Mouse (Mus musculus) layer of hippocampus, adult 18-20 months (tissue): Measurements from ENCODE around the gene Slc29a3. TPM values are rescaled to one million over a fixed set of nuclear protein-coding genes. Genes with fewer than 3 reads are reported as not detected.

Source experiments
- DNase-seq, 2 experiments: peaks; one replicate each; pipeline ENCODE4 v3.0.0; 2022; ENCODE audit warnings: low spot score in 2 of 2
- long read RNA-seq: library from polyadenylated mRNA; stranded (forward); transcript quantifications from one replicate; pipeline ENCODE4 v2.0.0, GENCODE M21; 2021
- total RNA-seq, 2 experiments: library from RNA; stranded (reverse); gene quantifications; 2 replicates each; pipeline ENCODE4 v1.2.3; 2021

Gene Slc29a3
- 10 to 100 TPM; 13.6 to 14.5 TPM for total RNA-seq
- long read RNA-seq, full-length matches to known transcripts, result 6 of 7 reads
- long read RNA-seq, partial matches to known transcripts, result 0 of 7 reads
- long read RNA-seq, other reads (novel, unspliced or antisense), result 1 of 7 reads

DNA sequence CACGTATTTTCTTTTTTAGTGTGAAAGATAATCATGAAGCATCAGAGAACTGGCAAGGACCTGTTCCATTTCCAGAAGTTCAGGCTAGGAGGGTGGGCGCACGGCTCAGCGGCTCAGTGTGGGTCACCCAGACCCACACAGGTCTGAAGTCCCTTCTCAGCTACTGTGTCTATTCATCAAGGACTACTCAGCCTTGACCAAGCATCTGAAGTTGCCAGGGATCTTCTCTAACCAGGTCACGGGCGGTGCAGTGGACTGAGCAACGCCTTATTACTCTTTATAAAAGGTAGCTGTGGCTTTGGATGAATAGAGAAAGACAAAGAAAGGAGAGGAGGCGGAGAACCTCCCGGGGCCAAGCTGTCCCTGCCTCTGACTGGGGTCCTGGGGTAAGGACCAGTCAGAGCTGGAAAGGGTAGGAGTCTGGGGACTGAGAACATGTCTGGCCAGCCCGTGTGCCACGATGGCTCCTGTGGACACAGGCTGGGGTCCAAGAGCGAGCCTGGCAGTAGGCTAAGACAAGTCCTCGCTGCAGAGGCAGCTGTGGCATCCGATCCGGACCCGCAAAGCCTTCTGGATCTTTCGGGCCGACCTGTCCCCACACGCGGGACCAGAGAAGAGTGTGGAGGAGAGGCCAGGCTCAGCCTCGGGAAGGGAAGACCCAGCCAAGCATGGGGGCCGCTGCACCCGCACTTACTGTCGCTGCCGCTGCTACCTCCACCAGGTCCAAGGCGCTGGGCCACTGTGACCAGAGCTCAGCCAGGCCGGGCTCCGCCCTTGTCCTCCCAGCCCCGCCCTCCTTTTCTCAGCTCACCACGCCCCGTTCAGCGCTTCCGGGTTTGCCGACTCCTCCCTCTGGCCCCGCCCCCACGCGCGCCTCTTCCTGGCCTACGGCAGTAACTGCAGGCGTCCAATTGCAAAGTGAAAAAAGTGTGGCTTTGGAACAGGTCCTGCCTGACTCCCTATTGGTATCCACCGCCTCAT is at the start of gene Slc29a3:
Gene Slc29a3 (minus strand): TSS at position 755 of the 981 bp plus-strand sequence.
- peak; percentile 87 to 95 for DNase-seq

DNA sequence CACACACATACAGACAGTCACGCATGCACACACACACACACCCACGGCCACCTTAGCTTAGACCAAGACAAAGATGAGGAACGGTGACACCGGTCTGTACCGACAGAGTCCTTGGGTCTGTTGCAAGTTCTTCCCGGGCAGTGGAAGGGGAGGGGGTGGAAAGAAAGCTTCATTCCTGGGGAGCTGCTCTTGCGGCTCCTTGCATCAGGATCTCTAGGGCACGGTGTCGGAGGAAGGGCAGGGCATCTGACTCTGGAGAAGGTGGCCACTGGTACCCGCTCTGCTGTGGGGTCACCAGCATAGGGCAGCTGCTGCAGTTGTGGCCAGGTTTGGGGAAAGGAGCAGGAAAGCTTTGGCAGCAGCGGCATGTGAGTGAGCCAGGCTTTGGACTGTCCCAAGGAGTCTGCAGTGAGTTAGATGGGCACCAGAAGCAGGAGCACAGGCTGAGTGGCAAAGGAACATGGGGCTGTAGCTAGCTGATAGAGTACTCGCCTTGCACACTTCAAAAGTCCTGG is 49.4 kb upstream of the Slc29a3 start:
- DNase-seq, result no peak

DNA sequence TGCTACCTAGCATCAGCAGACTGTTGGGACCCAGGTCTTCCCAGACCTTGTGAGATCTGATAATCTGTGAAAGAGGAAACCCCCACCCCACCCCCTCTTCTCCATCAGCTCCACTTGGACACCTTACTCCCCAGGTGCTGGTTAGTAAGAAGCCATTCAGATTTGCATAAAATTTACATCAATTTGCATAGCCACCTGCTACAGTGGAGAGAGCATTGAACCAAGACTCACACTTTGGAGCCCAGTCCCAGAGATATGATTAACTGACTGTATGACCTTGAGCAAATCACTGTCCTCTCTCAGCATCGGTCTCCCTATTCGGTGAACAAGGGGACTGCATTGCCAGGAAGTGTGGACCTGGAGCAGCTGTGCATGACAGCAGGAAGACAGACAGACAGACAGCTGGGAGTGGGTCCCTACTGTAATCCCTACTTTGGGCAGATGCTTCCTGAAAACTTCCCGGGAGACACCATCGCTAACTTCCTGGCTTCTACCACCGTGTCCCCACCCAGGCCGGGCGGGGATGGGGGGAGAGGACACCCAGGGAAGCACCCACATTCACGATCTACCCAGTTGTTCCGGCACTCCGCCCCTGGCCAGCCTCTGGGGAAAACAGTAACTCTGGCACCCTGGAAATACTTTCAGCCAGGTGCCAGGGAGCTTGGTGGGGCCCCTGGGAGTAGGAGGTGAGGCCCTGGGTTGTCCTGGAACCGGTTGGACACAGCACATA is 48.7 kb upstream of the Slc29a3 start:
- no peak for DNase-seq

DNA sequence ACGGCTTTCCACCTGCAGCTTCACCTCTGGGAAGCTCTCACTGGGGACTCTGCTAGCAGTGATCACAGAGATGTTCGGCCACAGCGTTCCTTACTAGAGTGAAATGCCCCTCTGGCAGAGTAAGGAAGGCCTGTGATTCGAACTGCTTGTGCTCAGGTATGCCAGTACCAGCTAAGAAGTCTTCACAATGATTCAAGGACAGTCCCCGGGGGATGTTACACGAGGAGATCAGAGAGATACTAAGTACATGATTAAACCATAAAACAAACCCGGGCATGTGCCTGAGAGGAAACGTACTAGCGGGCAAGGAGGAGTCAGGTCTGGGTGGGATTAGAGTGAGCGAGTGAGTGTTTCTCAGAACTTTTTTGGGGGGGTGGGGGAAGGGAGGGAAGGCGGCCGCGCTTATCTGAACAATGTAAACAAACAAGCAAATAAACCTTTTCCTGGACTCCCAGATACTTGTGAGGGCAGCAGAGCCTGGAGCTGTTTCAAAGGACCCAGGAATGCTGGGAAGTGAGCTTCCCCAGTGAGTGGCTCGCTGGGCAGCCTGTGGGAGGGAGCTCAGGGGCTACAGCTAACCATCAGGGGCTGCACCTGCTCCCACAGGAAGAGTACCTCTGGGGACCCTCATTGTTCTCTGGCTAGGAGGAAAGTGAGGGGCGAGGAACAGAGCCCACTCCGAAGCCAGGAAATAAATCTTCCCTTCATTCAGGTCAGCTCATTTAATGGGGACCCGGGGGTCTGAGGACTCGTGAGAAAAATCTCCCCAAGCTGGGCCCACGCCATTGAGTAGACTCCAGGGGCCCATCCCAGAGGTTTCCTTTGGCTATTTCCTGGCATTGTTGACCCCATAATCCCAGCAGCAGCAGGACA is 47.9 kb upstream of the Slc29a3 start:
- no peak for DNase-seq

DNA sequence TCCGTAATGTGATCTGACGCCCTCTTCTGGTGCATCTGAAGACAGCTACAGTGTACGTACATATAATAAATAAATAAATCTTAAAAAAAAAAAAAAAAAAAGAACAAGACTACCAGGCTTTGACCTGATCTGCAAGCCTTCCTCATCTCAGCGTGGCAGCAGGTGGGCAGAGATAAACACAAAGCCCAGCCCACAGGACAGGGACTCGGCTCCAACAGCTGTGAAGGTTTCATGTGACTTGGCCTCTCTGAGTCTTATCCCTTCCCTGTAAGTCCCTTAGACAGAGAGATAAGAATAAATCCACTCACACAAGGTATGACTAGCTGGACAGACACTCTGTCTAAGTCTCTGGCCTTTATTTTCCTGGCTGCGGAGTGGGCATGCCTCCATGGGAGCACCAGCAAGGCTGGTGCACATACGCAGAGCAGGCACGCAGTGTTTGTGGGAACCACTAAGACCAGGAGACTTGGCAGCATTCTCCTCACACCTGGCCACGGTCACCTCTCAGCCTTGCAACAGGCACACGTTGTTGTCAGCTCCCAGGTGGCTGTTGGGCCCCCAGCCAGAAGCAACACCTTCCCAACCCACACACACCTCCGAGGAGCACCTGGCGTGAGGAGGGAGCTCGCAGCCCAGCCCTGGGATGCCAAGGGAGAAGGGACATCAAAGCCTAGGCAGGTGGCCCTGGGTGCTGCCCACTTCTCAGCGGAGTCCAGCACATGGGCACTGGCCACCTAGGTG is 45.3 kb upstream of the Slc29a3 start:
- DNase-seq, result no peak

DNA sequence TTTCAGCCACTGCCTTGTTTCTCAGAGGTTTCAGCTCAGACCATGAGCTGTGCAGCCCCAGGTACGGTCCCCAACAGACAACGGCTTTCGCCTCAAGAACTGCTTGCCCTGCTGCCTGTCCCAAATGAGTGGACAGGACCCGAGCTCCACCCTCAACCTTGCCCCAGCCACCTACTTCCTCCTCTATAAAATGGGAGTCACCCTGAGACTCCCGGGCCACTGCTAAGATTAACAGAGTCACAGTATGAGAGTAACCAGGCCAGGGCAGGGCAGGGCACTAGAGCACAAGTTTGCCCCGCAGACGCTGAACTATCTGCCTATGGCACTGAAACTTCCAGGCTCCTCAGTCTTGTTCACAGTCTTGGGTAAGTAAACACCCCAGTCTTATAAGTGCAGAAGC is 43.9 kb upstream of the Slc29a3 start:
- no peak for DNase-seq

DNA sequence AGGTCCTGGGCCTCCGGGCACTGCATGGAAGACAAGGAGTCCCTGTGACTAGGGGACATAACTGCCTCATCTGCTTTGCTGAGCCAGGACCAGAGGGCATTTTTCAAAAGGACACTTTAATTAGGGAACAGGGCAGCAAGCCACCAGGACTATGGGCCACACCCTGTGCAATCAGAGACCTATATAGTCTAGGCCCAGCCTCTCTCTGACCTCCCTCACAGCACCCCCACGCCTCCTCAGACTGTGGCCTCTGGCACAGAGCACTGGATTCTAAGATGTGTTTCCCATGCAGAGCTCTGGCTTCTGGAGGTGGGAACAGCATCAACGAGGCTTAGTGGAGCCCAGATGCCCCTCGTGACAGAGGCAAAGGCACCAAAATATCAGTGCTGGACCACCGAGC is 43.4 kb upstream of the Slc29a3 start:
- DNase-seq, result no peak

DNA sequence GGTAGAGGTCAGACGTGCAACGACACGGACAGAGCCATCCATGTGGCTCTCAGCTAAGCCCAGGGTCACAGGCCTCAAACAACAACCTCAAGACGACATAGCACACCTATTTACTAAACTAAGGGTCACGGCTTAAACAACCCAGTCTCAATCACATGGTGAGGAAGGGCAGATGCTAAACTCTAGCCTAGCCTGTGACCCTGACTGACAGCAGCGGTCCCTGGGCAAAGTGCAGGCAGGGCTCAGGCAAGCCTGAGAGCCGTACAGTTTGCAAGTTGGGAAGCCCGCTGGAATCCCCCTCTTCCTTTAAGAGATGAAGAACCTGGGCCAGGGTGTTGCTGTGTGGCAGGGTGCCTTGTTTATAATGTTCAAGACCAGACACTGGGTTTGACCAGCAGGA is 42.2 kb upstream of the Slc29a3 start:
- DNase-seq, result no peak

DNA sequence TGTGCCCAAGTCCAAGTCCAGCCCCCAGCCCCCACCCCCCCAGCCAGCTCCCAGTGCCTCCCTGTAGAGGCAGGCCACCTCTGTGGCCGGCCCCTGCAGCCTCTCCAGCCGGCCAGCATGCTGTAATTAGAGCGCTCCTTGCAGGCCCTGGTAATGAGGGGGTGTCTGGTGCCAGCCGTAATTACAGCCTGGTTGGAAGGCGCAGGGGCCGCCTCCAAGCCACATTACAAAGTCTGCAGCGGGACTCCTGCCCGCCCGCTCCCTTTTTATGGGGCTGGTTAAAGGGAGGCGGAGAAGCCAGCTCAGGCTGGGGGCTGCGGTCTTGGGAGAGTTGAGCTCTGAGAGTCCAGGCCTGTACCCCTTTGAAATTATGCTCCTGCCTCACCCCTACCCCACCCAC is 41.8 kb upstream of the Slc29a3 start:
- no peak for DNase-seq

DNA sequence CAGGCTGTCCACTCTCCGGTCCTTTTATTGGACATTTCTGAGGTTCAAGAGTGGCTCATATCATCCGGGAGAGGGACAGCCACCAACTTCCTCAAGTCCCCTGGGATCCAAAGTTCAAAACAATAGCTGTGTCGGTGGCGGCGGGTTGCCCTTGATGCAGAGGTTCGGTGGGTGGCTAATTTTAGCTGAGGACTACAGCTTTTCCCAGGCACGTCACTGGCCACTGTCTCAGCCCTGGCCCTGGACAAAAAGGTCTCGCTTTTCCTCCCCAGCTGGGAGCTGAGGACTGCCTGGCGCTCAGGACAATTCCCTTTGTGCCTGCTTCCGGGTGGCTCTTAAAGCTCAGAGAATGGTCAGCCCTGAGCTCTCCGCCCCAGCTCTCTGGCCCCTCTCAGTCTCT is 40.2 kb upstream of the Slc29a3 start:
- DNase-seq, result no peak

DNA sequence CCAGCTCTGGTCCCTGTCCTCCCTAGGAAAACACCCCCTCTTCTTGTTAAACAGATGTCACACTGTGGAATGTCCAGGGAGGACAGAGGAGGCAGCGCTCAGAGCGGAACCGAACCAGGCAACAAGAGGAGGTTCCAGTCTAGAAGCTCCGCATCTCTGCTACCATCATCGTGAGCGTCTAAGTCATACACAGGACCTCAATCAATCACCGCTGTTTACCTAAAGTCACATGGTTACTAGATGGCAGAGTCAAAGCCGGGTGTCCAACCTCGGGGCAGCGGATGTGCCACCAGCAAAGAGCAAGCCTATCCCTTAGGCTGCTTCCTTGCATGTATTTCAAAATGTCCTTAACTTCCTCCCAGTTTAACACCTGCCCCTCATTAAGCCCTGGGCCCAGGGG is 39.8 kb upstream of the Slc29a3 start:
- no peak for DNase-seq

DNA sequence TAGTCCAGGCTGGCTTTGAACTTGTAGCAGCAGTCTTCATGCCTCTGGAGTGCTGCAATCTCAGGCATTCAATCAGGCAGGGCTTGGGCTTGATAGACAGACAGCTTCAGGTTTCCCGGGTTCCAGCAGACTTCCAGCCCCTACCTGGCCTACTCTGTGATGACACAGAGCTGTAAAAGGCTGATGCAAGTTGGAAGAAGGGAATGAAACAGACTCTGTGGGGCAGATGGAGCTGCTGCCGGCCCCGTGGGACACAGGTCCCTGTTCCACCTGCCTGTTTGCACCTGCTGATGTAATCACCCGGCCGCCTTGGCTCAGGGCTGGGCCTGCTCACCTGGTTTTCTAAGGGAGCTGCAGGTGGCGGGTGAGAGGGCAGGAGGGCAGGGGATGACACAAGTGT is 38.3 kb upstream of the Slc29a3 start:
- DNase-seq, result no peak

DNA sequence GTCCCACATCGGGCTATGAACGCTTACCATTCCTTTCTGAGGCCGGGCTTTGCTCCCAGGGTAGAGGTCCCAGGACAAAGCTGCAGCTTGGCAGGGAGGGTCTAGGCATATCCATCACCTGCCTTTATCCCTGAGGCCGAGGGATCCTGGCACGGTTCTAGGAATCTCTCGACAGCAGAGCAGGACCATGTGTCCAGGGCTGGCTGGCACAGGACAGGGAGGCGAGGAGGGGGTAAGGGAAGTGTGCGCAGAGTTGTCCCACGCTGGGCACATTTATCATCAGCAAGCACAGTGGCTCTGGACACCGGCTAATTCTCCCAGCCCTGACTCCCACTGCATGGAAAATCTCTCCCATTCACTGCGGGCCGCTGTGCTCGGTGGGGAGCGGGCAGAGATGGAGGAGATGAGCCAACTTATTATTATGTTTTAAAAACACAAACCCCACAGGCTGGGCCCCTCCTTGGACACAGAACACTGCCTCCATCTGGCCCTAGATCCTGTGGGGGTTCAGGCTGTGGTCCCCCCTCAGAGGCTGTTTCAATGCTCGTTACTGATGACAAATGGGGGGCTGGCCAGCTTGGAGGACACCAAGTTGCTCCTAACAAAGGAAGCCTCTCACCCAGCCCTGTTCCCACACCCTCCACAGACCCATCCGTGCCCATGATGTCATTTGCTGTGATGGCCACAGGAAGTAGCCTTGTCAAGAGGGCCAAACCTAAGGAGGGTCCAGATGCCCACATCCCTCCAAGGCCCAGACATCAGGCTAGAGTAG is 34.9 kb upstream of the Slc29a3 start:
- DNase-seq, result no peak

DNA sequence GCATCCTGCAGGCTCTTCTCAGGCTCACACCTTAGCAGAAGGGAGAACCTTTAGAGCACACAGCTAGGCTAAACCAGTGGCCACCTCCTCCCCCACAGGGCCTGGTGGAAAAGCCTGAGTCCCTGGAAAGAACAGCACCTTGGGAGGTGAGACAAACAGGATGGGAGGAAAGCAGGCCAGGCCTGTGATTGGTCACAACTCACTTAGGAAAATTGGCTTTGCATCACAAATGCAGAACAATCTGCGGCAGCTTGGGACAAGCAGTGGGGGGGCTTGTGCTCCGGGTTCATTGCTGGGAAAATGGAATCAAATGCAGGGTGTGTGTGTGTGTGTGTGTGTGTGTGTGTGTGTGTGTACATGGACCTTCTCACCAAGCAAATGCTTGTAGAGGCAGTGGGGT is 31.0 kb upstream of the Slc29a3 start:
- no peak for DNase-seq

DNA sequence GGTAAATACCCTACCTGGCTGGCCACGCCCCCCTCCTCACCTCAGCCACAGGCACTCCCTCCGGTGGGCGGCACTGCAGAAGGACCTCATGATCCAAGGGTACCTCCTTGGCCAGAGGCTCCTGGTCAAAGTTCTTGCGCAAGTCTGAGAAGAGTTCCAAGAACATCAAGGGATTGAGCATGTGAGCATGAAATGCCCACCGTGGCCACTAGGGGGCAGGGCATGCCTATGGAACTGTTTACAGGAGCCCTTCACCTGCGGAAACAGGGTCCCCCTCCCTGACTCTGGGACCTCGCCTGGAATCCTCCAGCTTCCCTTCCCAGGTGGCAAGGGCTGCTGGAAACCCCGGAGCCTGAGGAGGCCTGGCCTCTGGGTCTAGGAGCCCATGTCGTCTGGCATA is 27.0 kb upstream of the Slc29a3 start:
- DNase-seq, result peak; percentile 19 to 72

DNA sequence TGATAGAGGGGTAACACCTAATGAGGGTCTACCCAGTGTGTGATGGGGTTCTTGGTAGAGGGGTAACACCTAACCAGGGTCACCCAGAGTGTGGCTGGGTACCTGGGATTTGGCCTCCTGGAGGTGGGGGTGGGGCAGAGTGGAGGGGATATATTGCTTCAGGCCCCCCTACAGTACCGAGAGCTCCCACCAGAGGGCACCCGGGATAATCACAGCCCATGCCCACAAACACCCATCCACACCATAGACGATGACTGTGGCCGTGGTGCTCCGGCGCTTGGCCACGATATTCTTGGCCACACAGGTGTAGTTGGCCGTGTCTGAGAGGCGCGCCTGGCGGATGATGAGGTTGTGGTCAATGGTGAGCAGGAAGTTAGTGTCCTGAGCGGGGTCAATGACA is 25.9 kb upstream of the Slc29a3 start:
- DNase-seq, result peak in 1 of 2 experiments; percentile 55

DNA sequence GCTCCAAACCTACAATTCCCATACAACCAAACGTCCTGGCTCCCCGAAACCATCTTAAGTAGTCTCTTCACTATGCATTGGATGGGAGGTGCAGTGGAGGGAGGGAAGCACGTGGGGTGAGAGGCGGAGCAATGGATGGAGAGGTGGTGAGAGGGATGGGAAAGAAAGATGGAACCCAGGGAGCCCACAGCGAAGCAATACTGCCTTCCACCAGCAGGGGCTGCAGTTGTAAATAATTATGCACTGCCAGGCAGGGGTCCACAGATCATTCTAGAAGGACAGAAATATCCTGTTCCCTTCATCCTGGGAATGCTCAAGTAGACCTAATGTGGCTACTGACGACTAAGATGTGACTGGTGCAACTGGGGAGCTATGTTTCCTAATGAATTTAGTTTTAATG is 22.9 kb upstream of the Slc29a3 start:
- no peak for DNase-seq

DNA sequence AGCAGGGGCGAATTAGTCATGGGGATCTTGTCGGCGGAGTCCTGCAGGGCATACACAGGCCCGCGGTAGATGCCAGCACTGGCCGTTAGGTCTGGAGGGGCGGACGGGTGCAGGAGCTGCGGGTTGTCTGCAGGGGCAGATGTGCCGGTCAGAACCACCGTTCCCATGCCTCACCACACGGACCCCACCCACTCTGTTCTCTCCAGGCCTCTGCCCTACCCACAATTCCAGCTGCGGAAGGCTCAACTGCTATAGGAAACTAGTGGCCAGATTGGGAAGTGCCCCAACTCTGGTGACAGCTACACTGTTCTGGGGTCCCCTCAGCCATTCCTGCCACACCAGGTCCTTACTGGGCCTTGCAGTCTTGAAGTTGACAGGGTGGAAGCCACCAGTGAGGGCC is 22.0 kb upstream of the Slc29a3 start:
- no peak for DNase-seq

DNA sequence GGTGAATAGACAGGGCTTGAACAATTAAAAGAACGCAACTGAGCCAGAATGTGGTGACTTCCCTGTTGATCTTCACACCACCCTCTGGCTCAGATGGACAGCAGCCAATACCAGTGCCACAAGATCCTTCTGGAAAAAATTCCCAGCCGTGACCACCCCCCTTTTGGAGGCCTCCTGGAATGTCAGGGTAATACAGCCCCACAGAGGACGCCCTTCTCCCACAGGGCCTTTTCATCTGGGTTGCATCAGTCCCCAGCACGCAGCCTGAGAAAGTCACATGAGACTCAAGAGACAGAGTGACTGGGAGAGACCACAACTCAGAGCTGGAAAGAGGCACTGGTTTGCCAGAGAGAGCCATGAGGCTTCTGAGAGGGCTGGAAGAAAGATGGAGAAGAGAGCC is 18.3 kb upstream of the Slc29a3 start:
- DNase-seq, result no peak
